Mouse (Mus musculus): ENCODE measurements at regions not wholly inside any gene's neighbourhood (a gene's known extent, or its start where the extent isn't known, plus 50 kb on each side); places are given as distances from the start of the nearest gene placed in this dataset.

- TF ChIP-seq CTCF (IDR thresholded peaks at IDR 0.05; ENCODE audit: low read depth, low read length) (no peak), POLR2AphosphoS5 (IDR thresholded peaks at IDR 0.05; ENCODE audit: insufficient replicate concordance, low read depth, low read length) (no peak)
Measured at GRCm38 (mm10) chr17:67506466-67506865, 126.1 kb downstream of the Lrrc30 start.

Measured in G1E (cell line).